9 mouse cellular contexts compared by ENCODE assay signal in genomic region chr7:141008312-141008761, GRCm38 (mm10). TPM values are rescaled to one million over a fixed set of nuclear protein-coding genes. Genes with fewer than 3 reads are reported as not detected.
A peak's percentile ranks its signal among the peaks of the same experiment; 100 is the strongest.
DNase-seq lines count a peak whose midpoint lies in the region; ATAC-seq lines count a peak whose summit lies in the region.
"Had no signal": no experiment of that assay in that cellular context is flagged by ENCODE, and none has a peak within 500 bp of the region (broad histone marks: within the 10 kb centered on the region; RNA-seq: fewer than 3 reads in every experiment).

No protein-coding gene starts in this region.

- H3K4me2 ChIP-seq in kidney, embryonic 16.5 days (replicated peaks; ENCODE audit: low read depth, low read length) = peak overlapping the region; percentile 59

- H3K27me3 ChIP-seq in kidney, embryonic 16.5 days (ENCODE audit: insufficient read depth, low read length) = no peaks in the 10 kb centered on the region

- peak overlapping the region; percentile 58 for H3K4me3 ChIP-seq in kidney, embryonic 16.5 days (ENCODE audit: low read length)

- 8% methylated on average over 7 of the region's 7 CpGs for WGBS in kidney, embryonic 16.5 days

- H3K4me1 ChIP-seq in kidney, embryonic 16.5 days (ENCODE audit: insufficient read depth, low read length) = peaks cover 26% of the 10 kb centered on the region

- H3K9ac ChIP-seq in kidney, embryonic 16.5 days (replicated peaks; ENCODE audit: low read length) = no peak overlapping the region

- no peaks in the 10 kb centered on the region for H3K9me3 ChIP-seq in kidney, embryonic 16.5 days (ENCODE audit: low read length)

- DNase-seq in adrenal gland, adult (ENCODE audit: inconsistent age in 2 of 2, low spot score in 1 of 2) = peak; percentile 31 to 66
- DNase-seq in adrenal gland, postnatal 4 days (ENCODE audit: low spot score in 2 of 2) = no peak
- peak; percentile 51 for DNase-seq in adrenal gland, postnatal 10 days
- DNase-seq in heart, adult 11 months = peak; percentile 95
- DNase-seq in lung, postnatal 36 days = peak; percentile 68
- no peak for DNase-seq in right cerebral cortex, postnatal 36 days (ENCODE audit: low spot score in 2 of 2)

- no peaks in the 10 kb centered on the region for H3K36me3 ChIP-seq in kidney, embryonic 16.5 days (ENCODE audit: insufficient read depth, low read length)

- H3K27ac ChIP-seq in kidney, embryonic 16.5 days (ENCODE audit: low read length) = no peak overlapping the region

- ATAC-seq in kidney, embryonic 16.5 days (ENCODE audit: low FRiP score, low TSS enrichment) = peak; percentile 35; the same call in 1 of the 2 replicates
- no peak for ATAC-seq in erythroblast, adult 5-6 weeks (replicated peaks; ENCODE audit: low FRiP score, poor library complexity, severe bottlenecking)

RNA-seq across cellular contexts. Expression of gene Ifitm3, which starts 2.2 kb away (rescaled TPM):
- total RNA-seq in adrenal gland, postnatal 4 days (2021) = 100 to 1,000 TPM; 109 to 115 TPM
- total RNA-seq in adrenal gland, postnatal 10 days (2021) = 100 to 1,000 TPM; 131 to 136 TPM
- polyA plus RNA-seq in kidney, embryonic 16.5 days (2015; fragmentation: Nextera tagmentation; extraction: Ambion mirVana) = 210 and 234 TPM in 2 replicates
- total RNA-seq in erythroblast, adult 5-6 weeks (2015; ENCODE audit: low replicate concordance) = 186 and 267 TPM in 2 replicates
- 78.8 and 112 TPM in 2 replicates for total RNA-seq in erythroblast, adult 5-6 weeks (2017; ENCODE audit: low replicate concordance)

RNA-seq across cellular contexts. Expression of gene Ifitm6, which starts 9.4 kb away (rescaled TPM):
- 1 to 10 TPM; 2.1 to 4.5 TPM for total RNA-seq in adrenal gland, postnatal 4 days (2021)
- total RNA-seq in adrenal gland, postnatal 10 days (2021) = 1 to 10 TPM; 1.7 to 3.2 TPM
- 0.94 and 1.5 TPM in 2 replicates for polyA plus RNA-seq in kidney, embryonic 16.5 days (2015; fragmentation: Nextera tagmentation; extraction: Ambion mirVana)
- 336 and 380 TPM in 2 replicates for total RNA-seq in erythroblast, adult 5-6 weeks (2015; ENCODE audit: low replicate concordance)
- total RNA-seq in erythroblast, adult 5-6 weeks (2017; ENCODE audit: low replicate concordance) = 99.4 and 179 TPM in 2 replicates

RNA-seq across cellular contexts. Expression of gene Gm17387, which starts 20.6 kb away (rescaled TPM):
- not detected for total RNA-seq in adrenal gland, postnatal 4 days (2021)
- total RNA-seq in adrenal gland, postnatal 10 days (2021) = not detected
- polyA plus RNA-seq in kidney, embryonic 16.5 days (2015; fragmentation: Nextera tagmentation; extraction: Ambion mirVana) = not detected in 2 replicates
- not detected in 2 replicates for total RNA-seq in erythroblast, adult 5-6 weeks (2015; ENCODE audit: low replicate concordance)
- total RNA-seq in erythroblast, adult 5-6 weeks (2017; ENCODE audit: low replicate concordance) = not detected in 2 replicates
- polyA plus RNA-seq: macrophage had no signal

RNA-seq across cellular contexts. Expression of gene Ifitm1, which starts 41.3 kb away (rescaled TPM):
- total RNA-seq in adrenal gland, postnatal 4 days (2021) = 10 to 100 TPM in 1 of 2 experiments, 1 to 10 TPM in 1; 8.0 to 13.7 TPM
- total RNA-seq in adrenal gland, postnatal 10 days (2021) = 10 to 100 TPM; 12.2 to 12.4 TPM
- polyA plus RNA-seq in kidney, embryonic 16.5 days (2015; fragmentation: Nextera tagmentation; extraction: Ambion mirVana) = 64.6 and 72.4 TPM in 2 replicates
- 31.8 and 47.3 TPM in 2 replicates for total RNA-seq in erythroblast, adult 5-6 weeks (2015; ENCODE audit: low replicate concordance)
- total RNA-seq in erythroblast, adult 5-6 weeks (2017; ENCODE audit: low replicate concordance) = 0.70 and 11.8 TPM in 2 replicates

RNA-seq across cellular contexts. Expression of gene Ifitm2, which starts 52.5 kb away (rescaled TPM):
- total RNA-seq in adrenal gland, postnatal 4 days (2021) = 100 to 1,000 TPM; 508 to 623 TPM
- total RNA-seq in adrenal gland, postnatal 10 days (2021) = 100 to 1,000 TPM; 418 to 468 TPM
- 991 and 995 TPM in 2 replicates for polyA plus RNA-seq in kidney, embryonic 16.5 days (2015; fragmentation: Nextera tagmentation; extraction: Ambion mirVana)
- total RNA-seq in erythroblast, adult 5-6 weeks (2015; ENCODE audit: low replicate concordance) = 133 and 151 TPM in 2 replicates
- total RNA-seq in erythroblast, adult 5-6 weeks (2017; ENCODE audit: low replicate concordance) = 41.4 and 47.4 TPM in 2 replicates

Comparison
In these comparisons a context has a peak if more than half of its experiments do, and no peak if none do; other contexts are left out.
1. DNase-seq: peak in adrenal gland, adult (2 of 2), adrenal gland, postnatal 10 days (single experiment), heart, adult 11 months (single experiment) and lung, postnatal 36 days (single experiment); none in adrenal gland, postnatal 4 days (0 of 2) and right cerebral cortex, postnatal 36 days (0 of 2).
2. RNA of gene Ifitm6, which starts 9.4 kb away (total RNA-seq): 99.4 to 380 TPM in erythroblast, adult 5-6 weeks; 2.1 to 4.5 TPM in adrenal gland, postnatal 4 days and 1.7 to 3.2 TPM in adrenal gland, postnatal 10 days; every median in the first group is over 10 times any median in the second.